Mouse (Mus musculus) T-cell, adult 2 months (primary cell): ENCODE data around the gene Fam117a.

Experiments used
- DNase-seq: peaks from one replicate; pipeline ENCODE4 v3.0.0; 2022; ENCODE audit warnings: low spot score

The Fam117a gene

DNA sequence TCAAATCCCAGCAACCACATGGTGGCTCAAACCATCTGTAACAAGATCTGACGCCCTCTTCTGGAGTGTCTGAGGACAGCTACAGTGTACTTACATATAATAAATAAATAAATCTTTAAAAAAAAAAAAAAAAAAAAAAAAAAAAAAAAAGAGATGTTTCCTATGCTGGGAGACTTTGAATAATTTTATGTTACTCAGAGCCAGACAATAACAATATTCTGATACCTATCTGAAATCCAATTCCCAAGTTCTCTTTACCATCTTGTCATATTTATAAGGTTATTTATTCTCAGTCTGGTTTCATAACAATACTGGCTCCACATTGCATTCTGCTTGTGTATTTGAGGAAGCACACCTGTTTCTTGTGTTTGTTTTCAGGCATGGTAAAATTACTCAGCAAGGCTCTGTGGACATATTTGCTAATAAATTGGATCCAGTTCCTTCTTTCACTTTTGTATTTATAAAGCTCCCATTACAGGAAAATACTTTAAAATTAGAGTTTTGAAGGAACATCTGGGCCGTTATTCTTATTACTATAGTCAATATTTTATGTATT lies 84.1 kb downstream of the Fam117a start:
- DNase-seq = no peak

DNA sequence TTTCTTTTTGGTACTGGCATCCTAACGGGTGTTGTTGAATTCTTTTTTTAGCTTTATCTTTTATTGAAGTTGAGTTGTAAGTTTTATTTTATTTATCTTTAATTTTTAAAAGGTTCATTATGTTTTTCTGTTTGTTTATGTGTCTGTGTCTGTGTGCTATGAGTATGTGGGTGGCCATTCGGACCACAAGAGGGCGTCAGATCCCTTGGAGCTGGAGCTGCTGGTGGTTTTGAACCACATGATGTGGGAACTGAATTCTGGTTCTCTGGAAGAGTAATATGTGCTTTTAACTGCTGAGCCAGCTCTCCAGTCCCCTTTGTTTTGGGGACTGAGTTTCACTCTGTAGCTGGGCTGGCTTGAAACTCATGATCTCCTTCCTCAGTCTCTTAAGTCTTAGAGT lies 86.7 kb downstream of the Fam117a start:
- no peak for DNase-seq

DNA sequence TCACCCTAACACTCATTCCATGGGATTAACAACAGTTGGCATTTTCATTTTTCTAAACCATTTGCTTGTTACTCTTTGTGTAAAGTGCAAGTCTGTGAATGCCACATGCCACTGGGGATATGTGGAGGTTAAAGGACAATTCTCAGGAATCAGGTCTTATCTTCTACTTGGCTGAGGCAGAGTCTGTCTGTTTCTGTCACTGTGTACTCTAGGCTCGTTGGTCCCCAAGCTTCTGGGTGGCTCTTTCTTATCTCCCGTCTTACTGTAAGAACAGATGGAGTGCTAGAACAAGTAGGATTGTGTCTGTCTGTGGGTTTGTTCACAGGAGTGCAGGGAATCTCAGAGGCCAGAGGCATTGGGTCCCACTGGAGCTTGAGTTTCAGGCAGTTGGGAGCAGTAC lies 94.5 kb downstream of the Fam117a start:
- no peak for DNase-seq
